In the genomic region with DNA sequence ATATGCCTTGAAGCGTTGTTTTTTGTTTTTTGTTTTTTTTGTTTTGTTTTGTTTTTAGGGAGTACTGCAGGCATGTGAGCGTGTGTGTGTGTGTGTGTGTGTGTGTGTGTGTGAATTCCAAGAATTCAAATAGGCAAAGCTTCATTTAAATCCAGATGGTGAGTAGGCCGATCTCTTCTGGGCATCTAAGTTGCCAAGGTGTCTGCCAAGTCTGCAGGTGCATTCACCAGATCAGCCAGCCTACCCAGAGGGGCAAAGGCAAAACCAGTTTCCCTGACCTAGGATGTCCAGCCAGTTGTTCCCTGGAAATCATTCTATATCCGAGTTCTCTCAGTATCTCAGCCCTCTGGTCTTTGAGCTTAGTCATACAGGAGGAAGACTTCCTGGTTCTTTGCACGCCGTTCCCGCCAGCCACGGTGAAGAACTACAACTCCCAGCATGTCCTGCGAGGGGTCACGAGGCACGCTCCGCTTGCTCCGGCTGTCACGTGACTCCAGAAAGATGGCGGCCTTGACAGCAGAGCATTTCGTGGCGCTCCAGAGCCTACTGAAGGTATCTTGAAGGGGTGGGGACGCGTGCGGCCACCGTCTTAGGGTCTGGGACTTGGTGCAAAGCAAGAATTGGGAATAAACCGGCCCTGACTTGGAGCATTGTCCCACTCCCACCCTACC, we compare ENCODE assay signal across 8 mouse cellular contexts. TPM values are rescaled to one million over a fixed set of nuclear protein-coding genes. Genes with fewer than 3 reads are reported as not detected.
A peak's percentile ranks its signal among the peaks of the same experiment; 100 is the strongest.
DNase-seq lines count a peak whose midpoint lies in the region; ATAC-seq and TF ChIP-seq lines count a peak whose summit lies in the region.

Gene Commd9 (plus strand): TSS at position 480 of the 671 bp plus-strand sequence.

- peaks cover 8% of the 10 kb centered on the region; the same call in 1 of the 2 replicates for H3K4me1 ChIP-seq in hindbrain, postnatal 0 days (ENCODE audit: insufficient read depth, low read length)

- no peaks in the 10 kb centered on the region for H3K9me3 ChIP-seq in hindbrain, postnatal 0 days (ENCODE audit: low read length)

- ATAC-seq in common myeloid progenitor, adult 5-6 weeks (replicated peaks; ENCODE audit: low read depth, poor library complexity, severe bottlenecking) = peak; percentile 93
- peak; percentile 97 for ATAC-seq in hindbrain, postnatal 0 days
- ATAC-seq in megakaryocyte, adult 5-6 weeks (ENCODE audit: poor library complexity, severe bottlenecking) = peak; percentile 92

- peak; percentile 96 for DNase-seq in ZHBTc4 (ENCODE audit: low read depth, low spot score)
- peak; percentile 95 for DNase-seq in gastrocnemius, adult 2 months
- DNase-seq in hindbrain, postnatal 0 days (ENCODE audit: low spot score) = peak; percentile 96
- DNase-seq in left cerebral cortex, adult 2 months (ENCODE audit: extremely low spot score in 1 of 2, low spot score in 2 of 2) = peak; percentile 92 to 93
- peak; percentile 95 for DNase-seq in right cerebral cortex, adult 2 months (ENCODE audit: low spot score in 2 of 2)
- DNase-seq in urinary bladder, postnatal 14 days (ENCODE audit: low spot score) = peak; percentile 96

- WGBS in hindbrain, postnatal 0 days = 12% methylated on average over 22 of the region's 22 CpGs

- peak within 1 kb of the TSS; percentile 90 for H3K27ac ChIP-seq in gastrocnemius, adult 2 months
- H3K27ac ChIP-seq in hindbrain, postnatal 0 days = peak within 1 kb of the TSS; percentile 68
- H3K27ac ChIP-seq in left cerebral cortex, adult 2 months = peak within 1 kb of the TSS; percentile 88

- H3K36me3 ChIP-seq in hindbrain, postnatal 0 days (ENCODE audit: insufficient read depth, low read length) = no peaks in the 10 kb centered on the region

- H3K9ac ChIP-seq in hindbrain, postnatal 0 days (replicated peaks; ENCODE audit: low read length) = peak within 1 kb of the TSS; percentile 65

- peak within 1 kb of the TSS; percentile 84 for H3K4me2 ChIP-seq in hindbrain, postnatal 0 days (ENCODE audit: low read depth, low read length)

- intact Hi-C loops in gastrocnemius, adult 2 months (cut with DNase I) = no loop called here
- intact Hi-C loops in left cerebral cortex, adult 2 months (cut with DNase I) = no loop called here

- peak within 1 kb of the TSS; percentile 94 for H3K4me3 ChIP-seq in gastrocnemius, adult 2 months
- peak within 1 kb of the TSS; percentile 62 for H3K4me3 ChIP-seq in hindbrain, postnatal 0 days (ENCODE audit: low read length)
- H3K4me3 ChIP-seq in left cerebral cortex, adult 2 months = peak within 1 kb of the TSS; percentile 91

- TF ChIP-seq CTCF in gastrocnemius, adult 2 months (IDR thresholded peaks at IDR 0.05) = no peak
- TF ChIP-seq CTCF in hindbrain, postnatal 0 days (IDR thresholded peaks at IDR 0.05; ENCODE audit: low read depth) = no peak
- no peak; the same call in 1 of the 2 replicates for TF ChIP-seq CTCF in left cerebral cortex, adult 2 months (IDR thresholded peaks at IDR 0.05)

- H3K27me3 ChIP-seq in hindbrain, postnatal 0 days (ENCODE audit: insufficient read depth, low read length) = no peaks in the 10 kb centered on the region

RNA-seq across cellular contexts. Expression of gene Commd9, which starts in this region (rescaled TPM):
- 30.5 and 47.3 TPM in 2 replicates for total RNA-seq in common myeloid progenitor, adult 5-6 weeks (2017)
- 10 to 100 TPM; 31.7 to 37.6 TPM for total RNA-seq in gastrocnemius, adult 2 months (2021)
- total RNA-seq in hindbrain, postnatal 0 days (2014; rRNA removed) = 74.0 and 111 TPM in 2 replicates
- 89.8 and 94.6 TPM in 2 replicates for polyA plus RNA-seq in hindbrain, postnatal 0 days (2015; fragmentation: Nextera tagmentation; extraction: Ambion mirVana)
- 10 to 100 TPM; 38.6 to 42.3 TPM for total RNA-seq in left cerebral cortex, adult 2 months (2021)
- 7.9 and 9.0 TPM in 2 replicates for total RNA-seq in megakaryocyte, adult 5-6 weeks (2015)
- 49.2 and 68.2 TPM in 2 replicates for total RNA-seq in megakaryocyte, adult 5-6 weeks (2017)

Comparison
In these comparisons a context has a peak if more than half of its experiments do, and no peak if none do; other contexts are left out.
1. Peak in every context shown above with its lines: DNase-seq, ATAC-seq, H3K4me3 ChIP-seq and H3K27ac ChIP-seq.